Mouse (Mus musculus): ENCODE results near the gene Crcp.

Crcp gene

GRCm38 (mm10) chr5:130089626-130090393 is 60.7 kb downstream of the Crcp start:
- no peak for DNase-seq (ENCODE audit: low read depth, low spot score)

- DNase-seq (ENCODE audit: low read depth, low spot score), result no peak
Observed at GRCm38 (mm10) chr5:130096754-130097153, 67.7 kb downstream of the Crcp start.

GRCm38 (mm10) chr5:130097837-130098236 is 68.7 kb downstream of the Crcp start:
- no peak for DNase-seq (ENCODE audit: low read depth, low spot score)

GRCm38 (mm10) chr5:130101724-130102123 is 72.6 kb downstream of the Crcp start:
- no peak for DNase-seq (ENCODE audit: low read depth, low spot score)

GRCm38 (mm10) chr5:130109348-130109747 is 80.3 kb downstream of the Crcp start:
- DNase-seq (ENCODE audit: low read depth, low spot score), result no peak
